Mouse (Mus musculus): ENCODE results near the gene Casp3.

The Casp3 gene

DNA sequence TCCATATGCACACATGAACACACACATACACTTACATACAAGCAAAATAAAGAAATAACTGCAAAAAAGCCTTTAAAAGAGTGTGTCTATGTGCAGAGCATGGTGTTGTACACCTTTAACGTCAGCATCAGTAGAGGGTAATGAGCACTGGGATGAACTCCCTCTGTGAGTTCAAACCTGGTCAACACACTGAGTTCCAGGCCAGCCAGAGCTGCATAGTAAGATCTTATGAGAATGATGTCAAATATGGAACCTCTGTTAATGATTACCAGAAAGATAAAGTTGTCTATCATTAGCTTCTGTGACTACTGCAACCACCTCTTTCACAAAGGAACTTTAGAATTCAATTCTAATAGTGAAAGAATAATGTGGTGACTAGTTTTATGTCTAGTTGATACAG lies 10.2 kb upstream of the Casp3 start:
- DNase-seq (ENCODE audit: low read depth, low spot score), result no peak

GRCm38 (mm10) chr8:46611557-46611956 lies 5.5 kb upstream of the Casp3 start:
- DNase-seq (ENCODE audit: low read depth, low spot score), result no peak

DNA sequence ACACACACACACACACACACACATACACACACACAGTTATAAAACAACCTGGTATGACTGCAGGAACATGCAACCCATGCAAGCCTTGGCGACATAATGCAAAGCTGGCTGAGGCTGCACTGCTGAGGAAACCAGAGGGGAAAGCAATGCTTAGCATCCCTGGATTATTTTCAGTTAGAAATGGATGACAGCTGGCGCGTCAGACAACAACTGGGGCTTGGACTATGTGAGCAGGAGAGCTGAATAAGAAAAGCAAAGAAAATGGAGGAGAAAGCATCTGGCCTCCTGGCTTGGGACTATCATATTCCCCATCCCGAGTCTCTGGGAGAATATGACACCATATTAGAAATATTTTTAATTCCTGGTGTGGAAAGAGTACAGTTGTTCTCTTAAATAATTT lies 4.2 kb upstream of the Casp3 start:
- no peak for DNase-seq (ENCODE audit: low read depth, low spot score)

- DNase-seq (ENCODE audit: low read depth, low spot score), result no peak
Observed at GRCm38 (mm10) chr8:46613377-46613776, 3.7 kb upstream of the Casp3 start.

GRCm38 (mm10) chr8:46615936-46616335 lies 1.2 kb upstream of the Casp3 start:
- DNase-seq (ENCODE audit: low read depth, low spot score), result no peak

DNA sequence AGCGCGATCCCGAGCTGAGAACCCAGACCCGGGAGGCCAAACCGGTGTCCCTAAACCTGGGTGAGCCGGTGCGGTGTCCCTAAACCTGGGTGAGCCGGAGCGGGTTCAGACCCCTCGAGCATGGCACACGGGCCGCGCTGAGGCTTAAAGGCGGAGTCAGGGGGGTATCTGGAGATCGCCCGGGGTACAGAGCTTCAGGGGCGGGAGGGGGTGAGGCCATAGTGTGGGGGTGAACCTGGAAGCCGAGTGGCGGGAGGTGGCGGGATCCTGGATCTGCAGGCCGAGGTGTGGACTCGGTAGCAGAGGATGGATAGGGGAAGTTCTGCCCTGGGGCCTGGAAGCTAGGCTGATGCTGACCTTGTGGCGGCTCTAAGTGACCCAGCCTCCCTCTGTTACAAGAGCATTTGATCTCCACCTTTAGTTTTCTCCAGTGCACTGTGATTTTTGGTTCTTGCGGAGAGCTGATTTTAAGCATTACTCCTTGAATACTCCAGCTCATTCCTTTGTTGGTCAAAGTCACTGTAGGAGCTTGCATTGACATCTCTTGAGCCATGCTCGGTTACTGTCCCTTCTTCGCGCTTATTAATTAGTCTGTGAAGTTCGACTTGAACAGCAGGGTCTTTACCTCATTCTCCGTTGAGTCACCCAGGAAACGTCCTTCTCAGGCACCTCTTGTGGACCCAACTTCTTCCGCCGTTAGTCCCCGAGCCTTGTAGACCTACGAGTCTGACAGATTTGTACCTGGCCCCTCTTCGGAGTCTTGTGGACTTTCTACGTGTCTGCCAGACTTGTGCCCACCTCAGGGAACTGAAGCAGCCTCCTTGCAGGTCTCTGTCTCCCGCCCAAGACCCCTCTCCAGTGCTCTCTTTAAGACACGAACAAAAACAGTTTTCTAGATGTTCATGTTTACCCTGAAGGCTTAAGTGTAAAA lies 864 bp downstream of the Casp3 start:
- no peak for DNase-seq (ENCODE audit: low read depth, low spot score)

- DNase-seq (ENCODE audit: low read depth, low spot score), result no peak
Observed at GRCm38 (mm10) chr8:46618639-46619320, 1.7 kb downstream of the Casp3 start.

DNA sequence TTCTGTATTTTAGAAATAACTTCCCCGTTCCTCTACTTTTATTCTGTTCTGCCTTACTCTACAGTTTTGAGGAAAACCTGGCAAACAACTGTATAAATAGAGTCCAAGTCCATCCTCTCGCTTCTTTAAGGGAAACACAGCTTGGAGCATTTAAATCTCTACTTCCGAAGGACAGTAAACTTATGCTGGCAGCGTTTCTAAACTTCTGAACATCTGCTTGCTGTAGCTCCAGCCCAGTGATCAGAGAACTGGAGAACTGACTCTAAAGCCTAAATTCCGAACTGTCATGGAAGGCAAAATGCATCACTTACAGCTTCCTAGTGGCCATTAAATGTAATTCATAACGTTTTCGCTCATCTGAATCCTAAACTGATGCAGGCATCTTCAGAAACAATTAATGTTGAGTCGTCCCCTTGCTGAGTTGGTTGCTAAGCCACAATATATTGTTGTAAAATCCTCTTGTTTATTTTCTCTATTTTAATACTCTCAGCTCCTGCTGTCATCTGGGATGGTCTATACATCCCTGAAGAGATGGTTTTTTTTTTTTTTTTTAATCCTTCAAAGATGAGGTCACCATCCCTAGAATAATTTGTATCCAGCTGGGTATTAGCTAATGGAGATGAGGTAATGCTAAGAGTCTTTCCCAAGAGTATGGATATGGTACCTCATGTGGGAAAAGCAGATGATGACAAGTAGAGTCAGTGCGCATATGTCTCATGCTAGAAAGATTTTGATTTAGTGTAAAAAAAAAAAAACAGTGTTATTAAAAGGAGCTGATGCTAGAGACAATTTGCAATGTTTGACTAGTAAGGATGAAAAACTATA lies 5.6 kb downstream of the Casp3 start:
- DNase-seq (ENCODE audit: low read depth, low spot score), result no peak

GRCm38 (mm10) chr8:46625166-46625565 lies 8.1 kb downstream of the Casp3 start:
- no peak for DNase-seq (ENCODE audit: low read depth, low spot score)

GRCm38 (mm10) chr8:46626642-46627041 lies 9.6 kb downstream of the Casp3 start:
- no peak for DNase-seq (ENCODE audit: low read depth, low spot score)

GRCm38 (mm10) chr8:46627881-46628280 lies 10.8 kb downstream of the Casp3 start:
- no peak for DNase-seq (ENCODE audit: low read depth, low spot score)

DNA sequence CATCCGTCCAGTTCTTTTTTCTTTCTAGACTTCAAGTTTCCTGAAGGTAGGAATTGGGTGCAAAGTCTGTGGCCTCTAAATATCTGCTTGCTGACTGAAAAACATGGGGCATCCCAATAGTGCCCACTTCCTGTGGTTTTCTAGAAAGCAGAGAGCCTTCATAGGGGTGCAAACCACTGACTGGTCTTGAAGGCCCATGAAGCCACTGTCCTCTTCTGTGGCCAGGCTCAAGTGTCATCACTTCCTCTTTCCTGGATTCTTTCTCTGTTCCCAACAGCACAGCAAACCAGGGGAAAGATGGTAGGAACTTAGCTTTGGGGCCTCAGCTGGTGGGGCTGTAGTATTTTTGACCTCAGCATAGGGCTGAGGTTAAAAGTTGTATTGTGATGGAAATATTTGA lies 11.6 kb downstream of the Casp3 start:
- DNase-seq (ENCODE audit: low read depth, low spot score), result no peak

DNA sequence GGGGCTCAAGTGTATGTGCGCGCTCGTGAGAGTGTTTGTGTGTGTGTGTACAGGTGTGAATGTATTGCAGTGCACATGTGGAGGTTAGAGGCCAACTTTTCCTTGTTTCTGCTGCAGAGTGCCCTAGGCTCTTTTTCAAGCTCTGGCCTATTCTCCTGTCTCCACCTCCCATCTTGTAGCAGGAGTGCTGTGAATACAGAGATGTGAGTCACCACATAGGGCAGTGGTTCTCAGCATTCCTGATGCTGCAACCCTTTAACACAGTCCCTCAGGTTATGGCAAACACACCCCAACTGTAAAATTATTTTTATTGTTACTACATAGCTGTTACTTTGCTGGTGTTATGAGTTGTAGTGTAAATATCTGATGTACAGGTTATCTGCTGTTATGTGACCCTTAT lies 13.3 kb downstream of the Casp3 start:
- no peak for DNase-seq (ENCODE audit: low read depth, low spot score)

GRCm38 (mm10) chr8:46630932-46631331 lies 13.8 kb downstream of the Casp3 start:
- DNase-seq (ENCODE audit: low read depth, low spot score), result no peak

GRCm38 (mm10) chr8:46639010-46639571 lies 22.0 kb downstream of the Casp3 start:
- DNase-seq (ENCODE audit: low read depth, low spot score), result no peak

DNA sequence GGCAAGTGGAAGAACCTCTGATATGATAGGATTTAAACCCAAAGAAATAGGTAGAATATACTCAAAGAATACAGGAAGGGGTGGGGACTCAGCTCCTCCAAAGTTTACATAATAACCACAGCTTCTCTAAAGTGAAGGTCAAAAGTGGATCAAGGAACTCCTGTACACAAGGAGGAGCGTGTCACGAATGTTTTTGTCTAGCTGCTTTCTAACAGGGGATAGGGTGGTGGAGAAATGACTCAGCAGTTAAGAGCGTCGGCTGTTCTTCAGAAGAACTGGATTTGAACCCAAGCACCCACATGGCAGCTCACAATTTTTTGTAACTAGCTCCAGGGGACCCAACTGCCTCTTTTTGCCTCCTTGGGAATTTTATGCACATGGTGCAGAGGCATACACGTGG lies 22.8 kb downstream of the Casp3 start:
- no peak for DNase-seq (ENCODE audit: low read depth, low spot score)

GRCm38 (mm10) chr8:46641272-46641671 lies 24.2 kb downstream of the Casp3 start:
- DNase-seq (ENCODE audit: low read depth, low spot score), result no peak

GRCm38 (mm10) chr8:46648421-46648820 lies 31.3 kb downstream of the Casp3 start:
- no peak for DNase-seq (ENCODE audit: low read depth, low spot score)

GRCm38 (mm10) chr8:46651872-46652271 lies 34.8 kb downstream of the Casp3 start:
- DNase-seq (ENCODE audit: low read depth, low spot score), result no peak

DNA sequence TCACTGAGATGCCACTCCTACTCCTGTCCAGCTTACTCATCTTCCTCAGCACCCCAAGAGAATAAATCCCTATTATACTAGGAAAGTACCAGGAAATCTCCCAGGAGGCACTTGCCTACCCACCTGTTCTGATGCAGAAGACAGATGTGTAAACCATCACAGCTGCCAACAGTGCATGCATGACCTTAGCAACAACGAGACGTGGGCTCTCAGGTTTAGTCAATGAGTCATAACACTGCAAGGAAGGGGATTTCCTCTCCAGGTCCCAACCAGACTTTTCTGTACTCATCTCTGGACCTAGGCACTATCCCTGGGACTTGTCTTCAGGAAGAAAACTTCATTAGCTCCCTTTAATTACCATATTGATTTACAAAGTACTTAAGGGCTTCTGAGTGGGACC lies 38.8 kb downstream of the Casp3 start:
- DNase-seq (ENCODE audit: low read depth, low spot score), result no peak

DNA sequence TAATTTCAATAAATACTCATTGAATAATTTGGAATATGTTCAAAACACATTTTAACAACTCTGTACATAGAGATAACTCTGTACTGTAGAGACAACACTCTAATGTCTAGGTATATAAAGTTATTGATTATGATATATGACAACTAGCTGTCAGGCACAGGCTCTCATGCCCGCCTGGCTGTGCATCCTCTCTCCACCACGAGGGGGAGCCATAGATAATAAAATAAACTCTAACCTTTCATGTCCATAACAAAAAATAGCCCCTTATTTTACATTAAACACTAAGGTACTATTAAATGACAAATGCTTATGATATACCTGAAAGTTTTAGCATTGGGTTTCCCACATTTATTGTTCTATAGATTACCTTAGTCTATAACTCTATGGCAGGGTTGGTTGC lies 54.4 kb downstream of the Casp3 start:
- peak; percentile 35 for DNase-seq (ENCODE audit: low read depth, low spot score)

Measured in forelimb bud, embryonic 11.5 days (tissue).